Mouse (Mus musculus): ENCODE measurements around the gene Mdm2.
"Not testable (repeated sequence)": the region's sequence is repeated elsewhere in the genome, so short reads cannot be mapped to it uniquely, and the experiment has no call there.

Gene Mdm2

DNA sequence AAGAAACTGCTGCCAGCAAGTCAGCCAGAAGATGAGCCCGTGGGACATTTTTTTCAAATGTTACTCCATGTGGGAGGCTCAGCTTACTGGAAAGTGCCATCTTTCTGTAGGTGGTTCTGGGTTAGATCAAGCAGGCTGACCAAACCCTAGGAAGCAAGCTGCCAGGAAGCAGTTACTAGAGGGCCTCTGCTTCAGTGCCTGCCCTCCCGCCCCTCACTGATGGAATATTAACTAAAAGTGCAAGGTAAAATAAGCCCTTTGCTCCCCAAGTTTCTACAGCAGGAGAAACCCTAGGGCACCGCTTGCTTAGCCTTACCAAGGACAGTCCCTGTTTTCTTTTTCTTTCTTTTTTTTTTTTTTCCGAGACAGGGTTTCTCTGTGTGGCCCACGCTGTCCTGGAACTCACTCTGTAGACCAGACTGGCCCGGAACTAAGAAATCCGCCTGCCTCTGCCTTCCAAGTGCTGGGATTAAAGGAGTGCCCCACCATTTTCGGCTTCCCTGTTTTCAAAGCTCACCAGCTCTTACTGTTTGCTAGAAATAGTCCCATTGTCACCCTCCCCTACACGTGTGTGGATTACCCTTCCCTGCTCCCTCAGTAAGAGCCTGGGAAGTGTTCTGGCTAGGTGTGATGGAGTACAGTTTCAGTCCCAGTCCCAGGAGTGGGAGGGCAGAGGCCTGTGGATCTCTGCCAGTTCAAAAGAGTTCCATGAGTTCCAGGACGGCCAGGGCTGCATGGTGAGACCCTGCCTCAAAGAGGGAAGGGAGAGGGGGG lies 37.9 kb upstream of the Mdm2 start:
- no peak for DNase-seq (ENCODE audit: low spot score)

DNA sequence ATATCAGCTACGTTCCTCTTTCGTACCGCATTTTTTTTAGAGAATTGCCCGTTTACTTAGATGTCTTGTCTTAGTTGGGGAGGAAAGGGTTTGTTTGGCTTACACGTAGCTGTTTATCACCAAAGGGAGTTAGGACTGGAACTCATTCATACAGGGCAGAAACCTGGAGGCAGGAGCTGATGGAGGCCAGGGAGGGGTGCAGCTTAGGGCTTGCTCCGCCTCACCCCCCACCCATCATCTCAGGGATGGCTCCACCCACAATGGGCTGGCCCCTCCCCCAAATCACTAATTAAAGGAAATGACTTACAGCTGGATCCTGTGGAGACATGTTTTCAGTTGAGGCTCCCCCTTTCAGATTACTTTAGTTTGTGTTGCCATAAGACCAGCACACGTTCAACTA lies 37.2 kb upstream of the Mdm2 start:
- DNase-seq (ENCODE audit: low spot score): no peak

DNA sequence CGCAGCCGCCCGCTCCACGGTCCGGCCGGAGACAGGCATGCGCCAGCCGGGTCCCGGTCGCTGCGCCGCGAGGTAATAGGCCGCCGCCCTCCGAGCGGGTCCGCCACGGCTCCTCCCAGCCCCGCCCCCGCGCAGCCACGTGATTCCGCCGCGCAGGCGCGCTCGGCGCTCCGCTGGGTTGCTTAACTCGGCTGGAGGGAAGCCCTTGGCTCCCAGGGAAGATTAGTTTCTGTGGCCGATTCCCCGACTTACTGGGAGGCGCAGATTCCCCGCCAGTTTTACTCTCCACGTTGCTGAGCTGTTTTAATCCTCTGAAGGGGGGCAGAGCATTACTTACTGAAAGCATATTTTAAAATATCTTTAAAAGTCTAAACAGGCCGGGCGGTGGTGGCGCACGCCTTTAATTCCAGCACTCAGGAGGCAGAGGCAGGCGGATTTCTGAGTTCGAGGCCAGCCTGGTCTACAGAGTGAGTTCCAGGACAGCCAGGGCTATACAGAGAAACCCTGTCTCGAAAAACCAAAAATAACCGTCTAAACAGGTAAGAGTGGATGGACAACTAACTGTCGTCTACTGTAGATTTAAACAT lies 35.8 kb upstream of the Mdm2 start, which contains the start of gene Slc35e3:
TSS of gene Slc35e3 (minus strand) at position 69 of the 587 bp plus-strand sequence.
- peak; percentile 92 for DNase-seq (ENCODE audit: low spot score)

DNA sequence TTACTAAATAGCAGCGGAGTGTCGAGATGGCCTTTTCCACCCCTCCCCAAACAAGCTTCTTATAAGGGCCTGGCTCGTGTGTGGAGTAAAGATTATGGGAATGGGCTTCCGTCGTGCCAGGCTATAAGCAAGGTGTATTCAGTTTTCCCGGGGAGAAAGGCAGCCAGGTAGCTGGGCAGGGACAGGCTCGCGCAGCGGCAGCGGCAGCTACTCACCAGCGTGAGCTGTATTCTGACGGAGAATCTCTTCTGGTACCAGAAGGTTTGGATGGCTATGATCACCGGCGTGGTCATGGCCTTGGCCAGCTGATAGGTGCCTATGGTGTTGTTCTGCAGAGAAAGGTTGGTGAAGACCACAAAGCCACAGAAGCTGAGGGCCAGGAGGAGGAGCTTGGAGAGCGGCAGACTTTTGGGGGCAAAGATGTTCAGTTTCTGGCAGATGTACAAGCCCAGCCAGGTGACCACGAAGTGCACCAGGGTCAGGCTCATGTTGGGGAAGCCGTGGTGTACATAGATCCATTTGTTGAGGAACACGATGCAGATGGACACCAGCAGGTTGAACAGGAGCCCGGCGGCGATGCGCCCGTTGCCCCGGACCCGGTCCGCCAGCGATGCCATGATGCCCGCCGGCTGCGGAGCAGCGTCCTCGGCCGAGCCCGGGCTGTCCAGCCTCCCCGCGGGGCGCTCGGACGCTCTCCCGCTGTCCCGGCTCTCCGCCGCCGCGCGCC lies 35.2 kb upstream of the Mdm2 start:
- not testable (repeated sequence) for DNase-seq (ENCODE audit: low spot score)

DNA sequence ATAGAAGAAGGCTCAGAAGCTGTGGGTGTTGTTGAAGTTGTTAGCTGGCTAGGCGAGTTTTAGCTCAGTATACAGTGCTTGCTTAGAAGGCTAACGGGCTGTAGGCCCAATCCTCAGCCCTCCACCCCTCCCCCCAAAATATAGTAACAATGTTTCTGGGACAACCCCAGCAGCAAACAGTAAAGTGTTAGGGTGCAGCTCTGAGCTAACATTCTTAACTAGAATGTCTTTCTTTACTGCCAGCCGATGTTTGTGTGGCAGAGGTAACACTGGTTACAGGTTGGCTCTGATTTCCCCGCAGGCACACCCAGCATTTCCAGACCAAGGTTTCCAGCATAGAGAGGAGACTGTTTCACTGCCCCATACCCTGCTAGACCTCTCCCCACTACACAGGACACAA lies 33.4 kb upstream of the Mdm2 start:
- no peak for DNase-seq (ENCODE audit: low spot score)

DNA sequence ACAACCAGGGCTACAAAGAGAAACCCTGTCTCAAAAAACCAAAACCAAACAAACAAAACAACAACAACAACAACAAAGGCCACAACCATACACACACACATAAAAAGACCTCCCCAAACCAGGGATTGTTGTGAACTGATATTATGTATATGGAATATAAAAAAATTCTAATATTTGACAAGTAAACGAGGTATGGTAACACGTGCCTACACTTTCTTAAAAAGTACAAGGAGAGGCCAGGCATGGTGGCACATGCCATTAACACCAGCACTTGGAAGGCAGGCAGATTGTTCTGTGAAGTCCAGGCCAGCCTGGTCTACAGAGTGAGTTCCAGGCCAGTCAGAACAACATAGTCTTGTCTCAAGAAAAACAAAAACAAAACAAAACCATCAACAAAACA lies 32.6 kb upstream of the Mdm2 start:
- DNase-seq (ENCODE audit: low spot score): no peak

DNA sequence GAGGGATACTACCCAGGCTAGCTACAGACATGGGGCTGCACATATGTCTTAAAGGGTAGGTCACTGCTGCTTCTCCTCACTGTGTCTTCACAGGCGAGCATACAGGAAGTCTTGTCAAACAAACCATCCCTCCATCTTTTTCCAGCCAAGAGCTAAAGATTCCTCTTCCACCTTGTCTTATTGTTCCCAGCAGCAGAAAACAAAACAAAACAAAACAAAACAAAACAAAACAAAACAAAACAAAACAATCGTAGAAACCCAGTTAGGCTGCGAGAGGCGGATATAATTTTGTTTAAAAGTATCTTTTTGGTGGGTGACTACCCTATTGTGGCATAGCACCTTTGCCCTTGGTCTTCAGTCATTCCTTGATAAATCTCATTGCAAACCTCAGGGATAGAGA lies 32.1 kb upstream of the Mdm2 start:
- no peak for DNase-seq (ENCODE audit: low spot score)

DNA sequence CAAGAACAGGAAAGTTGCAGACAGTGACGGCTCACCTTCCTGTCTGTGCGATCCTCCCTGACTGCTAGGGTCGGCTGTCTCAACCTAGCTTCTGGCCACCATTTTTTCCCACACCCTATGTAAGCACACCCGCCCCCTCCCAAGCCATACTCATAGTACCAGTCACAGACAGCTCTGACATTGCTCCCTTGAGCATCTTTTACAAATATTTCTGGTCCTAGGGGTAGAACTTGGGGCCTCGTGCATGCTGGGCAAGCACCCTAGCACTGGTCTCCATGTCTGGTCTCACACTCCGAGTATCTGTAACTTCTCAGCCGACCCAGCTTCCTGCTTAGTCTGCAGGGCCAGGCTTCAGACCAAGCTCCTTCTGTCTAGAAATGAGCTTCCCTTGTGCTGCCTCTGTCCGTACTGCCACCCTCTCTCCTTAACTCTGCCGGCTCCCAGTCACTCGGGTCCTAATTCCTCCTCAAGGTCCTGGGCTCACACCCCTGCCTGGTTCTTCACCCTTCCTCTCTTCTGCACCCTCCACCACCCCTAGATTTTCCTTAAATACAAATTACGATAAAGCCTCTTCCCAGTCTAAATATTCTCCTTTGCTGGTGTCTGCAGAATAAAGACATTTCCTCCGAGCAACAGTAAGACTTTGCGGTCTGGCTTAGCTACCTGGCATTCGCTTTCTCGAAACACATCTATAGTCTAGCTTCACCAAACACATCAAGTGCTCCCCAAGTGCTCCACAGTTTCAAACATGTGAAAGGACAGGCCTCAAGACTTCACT lies 31.3 kb upstream of the Mdm2 start:
- no peak for DNase-seq (ENCODE audit: low spot score)

DNA sequence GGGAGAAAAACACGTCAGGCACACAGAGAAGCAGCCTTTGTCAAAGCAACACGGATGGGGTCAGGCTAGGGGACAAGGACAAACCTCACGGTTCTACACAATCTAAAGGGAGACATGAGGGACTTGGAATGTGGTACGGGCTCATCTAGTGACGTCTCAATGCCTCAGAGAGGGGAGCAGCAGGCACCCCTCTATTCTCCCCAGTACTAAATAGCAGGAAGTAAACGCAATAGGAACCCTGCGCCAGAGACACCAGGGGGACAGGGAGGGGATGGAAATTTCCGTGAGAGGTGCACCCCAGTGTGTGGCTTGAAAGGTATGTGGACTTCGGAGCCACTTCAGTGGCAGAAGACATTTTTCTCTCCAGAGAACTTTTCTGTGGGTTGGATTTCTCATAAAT lies 30.4 kb upstream of the Mdm2 start:
- DNase-seq (ENCODE audit: low spot score): no peak

DNA sequence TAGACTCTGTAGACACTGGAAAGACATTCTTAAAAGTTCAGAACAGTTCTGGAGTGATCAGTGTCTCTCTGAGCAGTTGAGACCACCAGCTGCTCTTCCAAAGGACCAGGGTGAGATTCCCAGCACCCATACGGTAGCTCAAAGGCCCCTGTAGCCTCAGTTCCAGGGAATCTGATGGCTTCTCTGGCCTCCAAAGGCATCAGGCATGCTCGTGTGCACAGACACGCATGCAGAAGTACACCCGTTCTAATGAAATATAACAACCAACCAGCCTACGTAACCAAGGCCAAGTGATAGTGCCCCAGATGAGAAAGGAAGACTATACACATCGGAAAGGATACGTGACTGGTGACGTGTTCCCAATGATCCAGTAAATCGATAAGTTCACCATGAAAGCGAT lies 29.6 kb upstream of the Mdm2 start:
- DNase-seq (ENCODE audit: low spot score): no peak

DNA sequence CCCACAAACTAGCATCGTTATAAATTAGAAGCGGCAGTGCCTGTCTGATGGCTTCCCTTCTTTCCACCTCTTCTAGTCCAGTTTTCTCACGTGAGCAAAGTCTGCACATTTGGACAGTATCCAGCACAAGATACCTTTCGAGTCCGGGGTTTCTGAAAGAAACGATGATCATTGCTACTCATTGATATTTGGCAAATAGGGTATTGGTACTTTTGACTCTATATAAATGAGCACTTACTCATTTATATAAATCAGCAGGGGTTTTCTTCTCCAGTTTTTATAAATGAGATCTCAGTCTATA lies 29.0 kb upstream of the Mdm2 start:
- no peak for DNase-seq (ENCODE audit: low spot score)

DNA sequence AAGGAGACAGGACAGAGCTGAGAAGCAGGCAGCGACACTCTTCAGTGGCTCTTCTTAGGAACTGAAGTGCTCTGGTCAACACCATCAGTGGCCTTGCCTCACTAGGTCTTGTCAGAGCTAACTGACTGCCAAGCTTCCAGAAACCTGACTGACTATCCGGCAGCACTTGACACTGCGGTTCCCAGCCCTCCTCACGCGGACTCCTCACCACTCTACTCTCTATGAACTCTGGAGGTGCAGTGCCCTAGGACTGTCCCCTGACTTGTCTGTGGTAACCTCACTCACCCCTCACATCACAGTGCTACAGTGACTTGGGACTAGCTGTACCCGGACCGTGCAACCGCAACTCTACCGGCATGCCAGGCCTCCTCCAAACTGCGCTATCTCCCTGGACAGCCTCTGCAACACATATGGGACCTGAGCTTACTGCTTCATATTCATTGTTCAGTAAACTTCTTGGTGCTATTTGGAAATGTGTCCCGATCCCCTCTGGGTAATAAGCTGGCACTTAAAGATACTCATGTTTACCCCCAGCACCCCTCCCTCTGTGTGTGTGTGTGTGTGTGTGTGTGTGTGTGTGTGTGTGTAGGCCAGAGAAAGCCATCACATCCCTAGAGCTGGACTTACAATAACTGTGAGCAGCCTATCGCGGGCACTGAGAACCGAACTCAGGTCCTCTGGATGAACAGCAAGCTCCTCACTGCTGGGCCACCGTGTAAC lies 28.5 kb upstream of the Mdm2 start:
- DNase-seq (ENCODE audit: low spot score): no peak

DNA sequence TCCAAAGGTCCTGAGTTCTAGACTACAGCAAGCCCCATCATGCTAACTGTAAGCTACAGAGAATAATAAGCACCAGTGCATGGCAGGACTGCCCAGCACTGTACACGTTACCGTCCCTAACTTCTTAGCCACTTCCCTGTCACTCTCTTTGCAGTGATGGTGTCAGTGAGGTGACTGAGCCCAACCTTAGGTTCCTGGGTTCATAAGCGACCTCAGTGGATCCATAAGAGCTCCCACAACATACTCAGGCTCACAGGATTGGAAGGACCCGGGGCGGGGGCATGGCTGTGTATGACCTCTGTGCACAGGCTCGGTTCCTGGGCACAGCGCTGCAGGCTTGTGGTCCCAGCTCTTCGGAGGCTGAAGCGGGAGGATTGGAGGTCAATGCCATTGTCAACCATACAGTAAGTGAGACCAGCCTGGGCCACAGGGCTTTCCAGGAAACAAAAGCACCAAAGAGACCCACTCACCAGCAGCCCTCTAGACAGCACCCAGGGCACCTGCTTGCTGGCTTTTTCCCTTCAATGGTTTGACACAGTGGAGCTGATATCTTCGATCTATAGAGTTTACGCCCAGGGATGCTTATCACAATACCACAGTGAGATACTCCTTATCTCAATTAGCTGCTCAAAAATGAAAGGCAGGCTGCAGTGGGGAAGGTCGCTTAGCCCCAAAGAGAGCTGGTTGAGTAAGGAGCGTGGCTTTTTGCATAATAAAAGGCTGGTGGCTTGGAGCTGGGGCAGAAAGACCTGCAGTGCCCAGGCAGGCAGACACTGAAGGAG lies 27.8 kb upstream of the Mdm2 start:
- no peak for DNase-seq (ENCODE audit: low spot score)

DNA sequence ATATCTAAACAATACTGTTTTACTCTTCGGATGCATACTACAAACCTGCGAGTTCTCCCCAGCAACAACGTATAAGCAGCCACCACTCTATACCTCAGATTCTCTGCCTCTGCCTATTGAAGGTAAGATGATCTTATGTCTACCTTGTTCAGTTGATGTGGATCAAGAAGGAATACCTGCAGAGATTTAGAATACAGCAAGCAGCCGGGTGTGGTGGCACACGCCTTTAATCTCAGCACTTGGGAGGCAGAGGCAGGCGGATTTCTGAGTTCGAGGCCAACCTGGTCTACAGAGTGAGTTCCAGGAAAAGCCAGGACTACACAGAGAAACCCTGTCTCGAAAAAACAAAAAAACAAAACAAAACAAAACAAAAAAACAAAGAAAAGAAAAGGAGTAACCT lies 26.9 kb upstream of the Mdm2 start:
- not testable (repeated sequence) for DNase-seq (ENCODE audit: low spot score)

DNA sequence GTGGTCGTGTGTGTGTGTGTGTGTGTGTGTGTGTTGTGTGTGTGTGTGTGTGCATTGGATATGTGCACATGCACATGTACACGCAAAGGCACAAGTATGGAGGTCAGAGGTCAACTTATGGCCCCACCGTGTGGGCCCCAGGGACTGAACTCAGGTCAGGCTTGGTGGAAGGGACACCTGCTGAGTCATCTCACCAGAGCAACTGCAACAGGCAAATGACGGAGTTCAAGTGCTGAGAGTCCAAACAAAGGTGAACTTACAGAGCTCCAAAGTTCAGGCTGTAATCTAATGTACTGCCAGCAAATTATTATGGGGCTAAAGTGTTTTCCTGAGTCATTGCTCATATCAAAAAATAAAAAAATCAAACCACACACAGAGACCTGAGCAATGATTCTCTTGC lies 26.5 kb upstream of the Mdm2 start:
- DNase-seq (ENCODE audit: low spot score): no peak

DNA sequence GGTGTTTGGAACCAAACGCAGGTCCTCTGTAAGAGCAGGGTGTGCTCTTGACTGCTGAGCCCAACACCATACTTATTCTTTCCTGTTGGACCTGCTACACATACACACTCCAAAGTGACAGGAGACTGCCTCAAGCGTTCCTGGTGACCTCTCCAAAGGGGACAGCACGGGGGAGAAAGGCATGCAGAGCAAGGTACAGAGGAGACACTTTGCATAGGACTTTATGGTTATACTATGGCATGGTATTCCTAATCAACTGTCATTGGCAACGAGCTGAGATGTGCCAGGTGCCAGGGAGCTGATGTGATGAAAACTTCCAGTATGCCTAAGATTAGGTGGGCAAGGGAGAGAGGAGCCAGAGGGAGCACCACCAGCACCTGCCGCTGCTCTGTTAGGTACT lies 26.0 kb upstream of the Mdm2 start:
- DNase-seq (ENCODE audit: low spot score): no peak

DNA sequence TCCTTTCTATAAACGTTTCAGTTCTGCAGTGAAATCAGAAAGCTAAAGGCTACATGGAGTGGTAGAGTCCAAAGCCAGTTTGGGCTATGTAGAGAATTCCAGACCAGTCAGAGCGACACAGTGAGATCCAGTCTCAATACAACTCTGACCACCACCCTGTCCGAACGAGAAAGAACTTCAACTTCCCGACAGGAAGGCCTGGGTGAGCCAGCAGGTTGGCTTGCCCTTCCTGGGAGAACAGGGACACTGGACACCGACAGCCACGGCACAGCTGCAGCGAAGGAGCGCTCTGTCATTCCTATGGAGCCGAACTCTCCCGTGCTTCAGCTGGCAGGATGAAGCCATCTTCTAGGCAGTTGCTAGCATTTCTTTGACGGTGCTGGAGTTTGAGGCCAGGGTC lies 24.8 kb upstream of the Mdm2 start:
- not testable (repeated sequence) for DNase-seq (ENCODE audit: low spot score)

DNA sequence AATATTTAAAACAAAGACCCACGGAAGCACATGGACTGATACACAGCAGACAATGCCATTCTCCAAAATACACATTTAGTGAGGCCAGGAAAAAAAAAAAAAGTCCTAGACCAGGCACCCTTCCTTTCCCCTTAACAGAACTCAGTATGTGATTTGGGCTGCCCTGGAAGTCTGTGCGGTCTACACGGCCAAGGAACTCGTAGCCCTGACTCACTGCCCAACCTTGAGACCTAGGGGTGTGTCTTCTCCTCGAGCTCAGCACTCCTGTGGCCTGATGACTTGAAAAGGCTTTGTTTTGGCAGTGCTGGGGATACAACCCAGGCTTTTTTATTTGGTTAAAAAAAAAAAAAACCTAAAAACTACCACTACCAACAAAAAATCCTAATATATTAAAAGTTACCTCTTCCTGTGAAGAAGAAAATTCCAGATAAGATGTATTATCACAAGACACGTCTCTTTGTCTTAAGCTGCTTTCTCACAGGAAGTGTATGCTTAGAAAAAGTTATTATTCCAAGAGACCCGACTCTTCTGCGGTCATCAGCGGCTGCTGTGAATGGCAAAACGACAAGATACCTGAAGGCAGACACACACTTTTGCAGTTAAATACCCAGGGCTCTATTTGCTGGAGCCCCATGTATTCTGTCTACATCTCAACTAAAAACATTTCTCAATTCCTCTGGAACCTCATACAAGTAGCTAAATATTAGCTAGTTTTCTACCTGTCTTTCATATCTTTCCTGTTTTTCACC lies 23.7 kb upstream of the Mdm2 start:
- not testable (repeated sequence) for DNase-seq (ENCODE audit: low spot score)

DNA sequence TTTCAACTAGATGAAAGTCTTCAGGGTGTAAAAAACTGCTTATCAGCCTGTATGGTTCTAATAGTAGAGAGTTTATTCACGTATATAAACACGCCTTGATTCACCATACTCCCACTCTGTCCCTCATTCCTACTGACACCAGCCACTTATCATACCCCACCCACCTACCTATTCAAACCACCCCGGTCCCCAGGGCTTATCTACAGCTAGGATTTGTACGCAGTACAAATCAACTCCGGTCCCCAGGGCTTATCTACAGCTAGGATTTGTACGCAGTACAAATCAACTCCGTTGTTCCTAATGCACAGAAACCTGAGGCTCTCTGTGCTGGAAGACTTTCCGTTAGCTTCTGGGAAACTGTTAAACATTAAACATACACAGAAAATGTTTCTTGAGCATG lies 23.1 kb upstream of the Mdm2 start:
- not testable (repeated sequence) for DNase-seq (ENCODE audit: low spot score)

DNA sequence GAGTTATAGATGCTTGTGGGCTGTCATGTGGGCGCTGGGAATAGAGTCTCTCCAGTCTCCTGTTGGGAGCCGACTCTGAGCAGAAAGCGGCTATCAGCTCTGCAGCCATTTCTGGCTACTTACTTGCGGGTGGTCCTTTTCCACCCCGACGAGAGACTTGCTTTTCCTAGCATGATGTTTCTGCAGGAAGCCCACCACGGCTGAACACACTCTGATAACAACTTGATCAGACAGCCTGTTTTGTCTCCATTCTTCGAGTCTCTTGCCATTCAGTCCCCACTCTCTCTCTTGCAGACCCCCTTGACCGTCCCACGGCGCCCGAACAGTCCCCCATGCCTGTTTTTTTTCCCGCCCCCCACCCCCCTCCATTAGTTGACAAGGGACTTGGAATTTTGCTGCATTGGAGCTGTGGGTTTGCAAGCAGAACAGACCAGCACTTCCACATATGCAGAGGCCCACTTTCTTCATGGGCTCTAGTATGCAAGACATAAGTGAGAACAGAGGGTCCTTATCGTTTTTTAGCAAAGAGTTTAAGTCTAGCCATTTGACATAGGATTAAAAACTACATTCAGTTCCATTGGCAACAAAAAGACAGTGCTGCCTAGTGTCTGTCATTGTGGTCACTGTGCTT lies 22.5 kb upstream of the Mdm2 start:
- no peak for DNase-seq (ENCODE audit: low spot score)
